Mouse (Mus musculus) MEL (cell line): ENCODE measurements at regions not wholly inside any gene's neighbourhood (a gene's known extent, or its start where the extent isn't known, plus 50 kb on each side); places are given as distances from the start of the nearest gene placed in this dataset.

Experiments used
- DNase-seq: peaks from one replicate; pipeline ENCODE4 v3.0.0; 2011; ENCODE audit warnings: low read depth, low spot score
- H3K27ac ChIP-seq: 2 replicates; pipeline ENCODE4 v1.5.1; 2012; ENCODE audit warnings: low read depth, mild to moderate bottlenecking, control low read depth, low read length, moderate library complexity; ENCODE audit not compliant: control insufficient read depth
- H3K27me3 ChIP-seq, 2 experiments: fragments of 150-350 bp in 1 of 2; sonication (generic) in 1 of 2; 2 replicates each; pipeline ENCODE4 v1.6.1; 2012; ENCODE audit warnings: low read length in 2 of 2, mild to moderate bottlenecking in 2 of 2, improper control_type of control experiment in 1 of 2, moderate library complexity in 1 of 2; ENCODE audit not compliant: insufficient read depth in 2 of 2, control insufficient read depth in 1 of 2
- H3K36me3 ChIP-seq, 2 experiments: 2 replicates each; pipeline ENCODE4 v1.6.1; 2012 to 2014; ENCODE audit warnings: low read length in 2 of 2, improper control_type of control experiment in 1 of 2, inconsistent platforms in 1 of 2, mild to moderate bottlenecking in 1 of 2; ENCODE audit not compliant: insufficient read depth in 2 of 2, control insufficient read depth in 1 of 2
- H3K4me1 ChIP-seq, 2 experiments: fragments of 150-350 bp in 1 of 2; sonication (generic) in 1 of 2; 2 replicates each; pipeline ENCODE4 v1.6.1; 2012; ENCODE audit warnings: low read length in 2 of 2, improper control_type of control experiment in 1 of 2, mild to moderate bottlenecking in 1 of 2; ENCODE audit not compliant: insufficient read depth in 2 of 2, control insufficient read depth in 1 of 2
- H3K4me3 ChIP-seq, 2 experiments: fragments of 150-350 bp in 1 of 2; sonication (generic) in 1 of 2; 2 replicates each; pipeline ENCODE4 v1.5.1; 2012; ENCODE audit warnings: low read depth in 2 of 2, low read length in 2 of 2, mild to moderate bottlenecking in 2 of 2, moderate library complexity in 2 of 2, control low read depth in 1 of 2, improper control_type of control experiment in 1 of 2; ENCODE audit not compliant: control insufficient read depth in 1 of 2, insufficient read depth in 1 of 2
- H3K79me2 ChIP-seq: 2 replicates; pipeline ENCODE4 v1.6.1; 2012; ENCODE audit warnings: mild to moderate bottlenecking, low read length, moderate library complexity; ENCODE audit not compliant: control insufficient read depth, poor library complexity, insufficient read depth
- H3K9ac ChIP-seq: 2 replicates; pipeline ENCODE4 v1.6.1; 2012; ENCODE audit warnings: low read depth, mild to moderate bottlenecking, control low read depth, low read length, moderate library complexity; ENCODE audit not compliant: control insufficient read depth, poor library complexity, severe bottlenecking
- H3K9me3 ChIP-seq: fragments of 150-350 bp; sonication (generic); replicated peaks from 2 replicates; pipeline ENCODE4 v1.6.1; 2012; ENCODE audit warnings: mild to moderate bottlenecking, low read length, improper control_type of control experiment, moderate library complexity; ENCODE audit not compliant: insufficient read depth
- CHD1 ChIP-seq: IDR thresholded peaks from 2 replicates; pipeline ENCODE4 v1.6.1; 2012; ENCODE audit warnings: low read depth, mild to moderate bottlenecking, inconsistent platforms, low read length, improper control_type of control experiment
- E2F4 ChIP-seq: IDR thresholded peaks from 2 replicates; pipeline ENCODE4 v1.6.1; 2011; ENCODE audit warnings: low read depth, low read length, improper control_type of control experiment, borderline replicate concordance
- ELF1 ChIP-seq: IDR thresholded peaks from 2 replicates; pipeline ENCODE4 v1.6.1; 2014; ENCODE audit warnings: low read depth, mild to moderate bottlenecking, inconsistent platforms, low read length, improper control_type of control experiment, moderate library complexity
- ETS1 ChIP-seq: IDR thresholded peaks from 2 replicates; pipeline ENCODE4 v1.6.1; 2012; ENCODE audit warnings: low read depth, mild to moderate bottlenecking, inconsistent platforms, low read length, improper control_type of control experiment, moderate library complexity
- GABPA ChIP-seq: IDR thresholded peaks from 2 replicates; pipeline ENCODE4 v1.6.1; 2012; ENCODE audit warnings: low read depth, mild to moderate bottlenecking, inconsistent platforms, low read length, improper control_type of control experiment, moderate library complexity
- GATA1 ChIP-seq: IDR thresholded peaks from 2 replicates; pipeline ENCODE4 v1.6.1; 2011; ENCODE audit warnings: low read depth, low read length, improper control_type of control experiment
- JUND ChIP-seq: IDR thresholded peaks from 2 replicates; pipeline ENCODE4 v1.6.1; 2011; ENCODE audit warnings: low read depth, mild to moderate bottlenecking, improper control_type of control experiment, low read length
- KAT2A ChIP-seq: conservative IDR thresholded peaks from 2 replicates; pipeline ENCODE4 v1.6.1; 2012; ENCODE audit warnings: low read depth, low read length, improper control_type of control experiment, inconsistent platforms
- MAFK ChIP-seq: IDR thresholded peaks from 2 replicates; pipeline ENCODE4 v1.6.1; 2011; ENCODE audit warnings: low read depth, mild to moderate bottlenecking, low read length, improper control_type of control experiment, borderline replicate concordance
- MAX ChIP-seq: IDR thresholded peaks from 2 replicates; pipeline ENCODE4 v1.6.1; 2011; ENCODE audit warnings: low read length, improper control_type of control experiment
- MAZ ChIP-seq: IDR thresholded peaks from 2 replicates; pipeline ENCODE4 v1.6.1; 2012; ENCODE audit warnings: low read depth, mild to moderate bottlenecking, inconsistent platforms, low read length, improper control_type of control experiment
- MEF2A ChIP-seq: IDR thresholded peaks from 2 replicates; pipeline ENCODE4 v1.6.1; 2014; ENCODE audit warnings: low read depth, mild to moderate bottlenecking, inconsistent platforms, low read length, improper control_type of control experiment; ENCODE audit not compliant: poor library complexity, insufficient replicate concordance, severe bottlenecking; ENCODE audit errors: extremely low read depth
- MYB ChIP-seq: IDR thresholded peaks from 2 replicates; pipeline ENCODE4 v1.6.1; 2011; ENCODE audit warnings: mild to moderate bottlenecking, low read depth, low read length, improper control_type of control experiment
- NRF1 ChIP-seq: IDR thresholded peaks from 2 replicates; pipeline ENCODE4 v1.6.1; 2014; ENCODE audit warnings: low read depth, mild to moderate bottlenecking, inconsistent platforms, low read length, improper control_type of control experiment, moderate library complexity; ENCODE audit not compliant: poor library complexity, insufficient read depth, severe bottlenecking
- POLR2A ChIP-seq, 2 experiments: IDR thresholded peaks; 2 replicates each; pipeline ENCODE4 v1.6.1; 2011 to 2012; ENCODE audit warnings: low read length in 2 of 2, mild to moderate bottlenecking in 2 of 2, control low read depth in 1 of 2, improper control_type of control experiment in 1 of 2, low read depth in 1 of 2, moderate library complexity in 1 of 2; ENCODE audit not compliant: control insufficient read depth in 1 of 2, insufficient read depth in 1 of 2, poor library complexity in 1 of 2
- POLR2AphosphoS2 ChIP-seq: IDR thresholded peaks from 2 replicates; pipeline ENCODE4 v1.6.1; 2011; ENCODE audit warnings: low read length, improper control_type of control experiment
- POLR2AphosphoS5 ChIP-seq: IDR thresholded peaks from 2 replicates; pipeline ENCODE4 v1.6.1; 2012; ENCODE audit warnings: low read depth, borderline replicate concordance, mild to moderate bottlenecking, inconsistent platforms, low read length, moderate library complexity, mixed read lengths
- RCOR1 ChIP-seq: IDR thresholded peaks from 2 replicates; pipeline ENCODE4 v1.6.1; 2012; ENCODE audit warnings: low read depth, mild to moderate bottlenecking, inconsistent platforms, low read length, improper control_type of control experiment
- TCF12 ChIP-seq: IDR thresholded peaks from 2 replicates; pipeline ENCODE4 v1.6.1; 2014; ENCODE audit warnings: low read depth, mild to moderate bottlenecking, inconsistent platforms, low read length, improper control_type of control experiment, moderate library complexity
- UBTF ChIP-seq: IDR thresholded peaks from 2 replicates; pipeline ENCODE4 v1.6.1; 2012; ENCODE audit warnings: low read depth, mild to moderate bottlenecking, inconsistent platforms, low read length, improper control_type of control experiment, moderate library complexity, borderline replicate concordance; ENCODE audit not compliant: insufficient read depth
- USF1 ChIP-seq: IDR thresholded peaks from 2 replicates; pipeline ENCODE4 v1.6.1; 2014; ENCODE audit warnings: low read depth, mild to moderate bottlenecking, inconsistent platforms, low read length, improper control_type of control experiment, moderate library complexity
- USF2 ChIP-seq, 2 experiments: IDR thresholded peaks; 2 replicates each; pipeline ENCODE4 v1.6.1; 2011 to 2012; ENCODE audit warnings: improper control_type of control experiment in 2 of 2, low read length in 2 of 2, borderline replicate concordance in 1 of 2, inconsistent platforms in 1 of 2, low read depth in 1 of 2, mild to moderate bottlenecking in 1 of 2; ENCODE audit not compliant: insufficient read depth in 1 of 2
- ZC3H11A ChIP-seq: IDR thresholded peaks from 2 replicates; pipeline ENCODE4 v1.6.1; 2012; ENCODE audit warnings: low read depth, mild to moderate bottlenecking, inconsistent platforms, low read length, improper control_type of control experiment
- ZKSCAN1 ChIP-seq: IDR thresholded peaks from 2 replicates; pipeline ENCODE4 v1.6.1; 2012; ENCODE audit warnings: low read depth, mild to moderate bottlenecking, inconsistent platforms, low read length, improper control_type of control experiment, moderate library complexity
- ZNF384 ChIP-seq: IDR thresholded peaks from 2 replicates; pipeline ENCODE4 v1.6.1; 2012; ENCODE audit warnings: low read depth, mild to moderate bottlenecking, inconsistent platforms, low read length, improper control_type of control experiment

DNA sequence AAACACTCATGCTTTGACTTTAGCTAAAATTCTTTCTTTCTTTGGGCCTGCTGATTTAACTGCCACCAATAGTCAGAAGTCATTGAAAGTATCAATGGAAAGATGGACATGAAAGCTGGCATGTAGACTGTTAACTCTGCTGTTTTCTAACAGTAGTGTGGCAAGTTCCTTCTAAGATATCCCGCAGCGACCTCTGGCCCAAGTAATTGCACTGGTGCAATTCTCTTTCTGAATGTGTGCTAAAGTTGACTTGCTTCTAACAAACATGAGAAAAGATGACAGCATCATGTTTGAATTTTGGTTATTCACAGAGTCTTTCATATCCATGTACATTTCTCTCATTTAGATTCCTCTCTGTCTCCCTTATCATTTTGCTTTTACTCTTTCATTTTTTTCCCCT, 109.7 kb upstream of the Rmdn2 start:
- no peak overlapping the region for H3K27ac ChIP-seq
- no peak for DNase-seq

DNA sequence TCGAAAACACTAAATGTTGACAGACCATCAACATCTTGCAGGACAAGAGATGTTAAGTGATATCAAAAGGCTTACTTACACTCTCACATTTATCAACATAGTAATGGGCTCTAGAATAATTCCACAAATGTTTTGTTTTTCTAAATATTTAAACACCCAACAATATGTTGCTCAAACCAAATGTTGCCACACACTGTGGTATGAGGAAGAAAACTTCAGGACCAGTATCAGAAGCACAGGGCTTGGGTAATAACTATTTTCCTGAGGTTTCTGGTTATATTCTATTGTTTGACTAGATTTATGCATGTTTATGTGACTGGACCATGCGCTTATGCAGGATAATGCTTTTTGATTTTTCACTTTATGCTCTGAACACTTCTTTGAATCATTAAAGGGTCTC, 108.6 kb upstream of the Rmdn2 start:
- H3K4me1 ChIP-seq: no peaks in the 10 kb centered on the region
- H3K36me3 ChIP-seq: no peaks in the 10 kb centered on the region
- H3K79me2 ChIP-seq: no peaks in the 10 kb centered on the region
- H3K27me3 ChIP-seq: no peaks in the 10 kb centered on the region
- TF ChIP-seq MAFK: no peak
- no peak for TF ChIP-seq MAX
- no peak for TF ChIP-seq MEF2A
- no peak for TF ChIP-seq GATA1
- TF ChIP-seq TCF12: no peak
- TF ChIP-seq POLR2AphosphoS2: no peak
- TF ChIP-seq RCOR1: no peak
- TF ChIP-seq ELF1: no peak
- TF ChIP-seq MYB: no peak
- TF ChIP-seq GABPA: no peak
- no peak for TF ChIP-seq MAZ
- no peak for TF ChIP-seq ZNF384
- no peak for TF ChIP-seq NRF1
- no peak for TF ChIP-seq E2F4
- no peak for TF ChIP-seq POLR2A (IDR thresholded peaks at IDR 0.05; ENCODE audit: control insufficient read depth in 1 of 2, insufficient read depth in 1 of 2, low read depth in 1 of 2, low read length in 2 of 2, poor library complexity in 1 of 2)
- no peak for TF ChIP-seq ETS1
- no peak for TF ChIP-seq JUND
- TF ChIP-seq USF2 (IDR thresholded peaks at IDR 0.05; ENCODE audit: borderline replicate concordance in 1 of 2, insufficient read depth in 1 of 2, low read depth in 1 of 2, low read length in 2 of 2): no peak
- TF ChIP-seq USF1: no peak
- no peak overlapping the region for H3K27ac ChIP-seq
- no peak overlapping the region for H3K9ac ChIP-seq
- no peak overlapping the region for H3K4me3 ChIP-seq
- H3K9me3 ChIP-seq: no peaks in the 10 kb centered on the region
- DNase-seq: no peak

More for the DNA sequence above, 109.7 kb upstream of the Rmdn2 start:
- Histone ChIP-seq H3K36me3 (no peaks in the 10 kb centered on the region), H3K4me1 (no peaks in the 10 kb centered on the region), H3K9ac (no peak overlapping the region), H3K27me3 (no peaks in the 10 kb centered on the region), H3K9me3 (no peaks in the 10 kb centered on the region), H3K79me2 (no peaks in the 10 kb centered on the region), H3K4me3 (no peak overlapping the region)
- no peak for TF ChIP-seq KAT2A
- TF ChIP-seq ZC3H11A: no peak
- no peak for TF ChIP-seq ELF1
- no peak for TF ChIP-seq USF2 (IDR thresholded peaks at IDR 0.05; ENCODE audit: borderline replicate concordance in 1 of 2, insufficient read depth in 1 of 2, low read depth in 1 of 2, low read length in 2 of 2)
- TF ChIP-seq MAFK: no peak
- no peak for TF ChIP-seq CHD1
- TF ChIP-seq POLR2AphosphoS5: no peak
- no peak for TF ChIP-seq UBTF
- TF ChIP-seq ZKSCAN1: no peak
- no peak for TF ChIP-seq USF1
